ENCODE assay signal across 15 mouse cellular contexts in the genomic region with DNA sequence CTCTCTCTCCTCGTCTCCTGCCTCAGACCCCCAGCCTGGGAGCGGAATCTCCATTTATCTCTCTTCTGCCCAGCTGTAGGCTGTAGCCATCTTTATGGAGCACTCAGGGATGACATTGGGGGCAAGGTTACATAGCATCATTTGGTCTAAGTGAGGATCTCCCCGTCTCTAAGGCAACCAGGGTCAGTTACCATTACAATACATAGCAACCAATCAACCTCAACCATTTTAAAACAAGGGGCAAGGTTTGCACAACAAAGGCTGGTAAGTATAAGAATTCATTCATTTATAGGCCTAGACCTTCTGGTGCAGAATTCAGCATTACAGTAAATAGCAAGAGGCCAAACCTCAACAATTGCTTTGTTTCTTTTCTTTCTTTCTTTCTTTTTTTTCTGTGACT.
"Had no signal": no experiment of that assay in that cellular context is flagged by ENCODE, and none has a peak within 500 bp of the region (broad histone marks: within the 10 kb centered on the region; RNA-seq: fewer than 3 reads in every experiment).

No protein-coding gene starts in this region.

- H3K4me3 ChIP-seq: neural tube, embryonic 13.5 days; neural tube, embryonic 15.5 days; stomach, embryonic 15.5 days had no signal

- H3K4me2 ChIP-seq: neural tube, embryonic 13.5 days; neural tube, embryonic 15.5 days; stomach, embryonic 15.5 days had no signal

- H3K9me3 ChIP-seq: neural tube, embryonic 15.5 days; stomach, embryonic 15.5 days had no signal

- DNase-seq: retina, postnatal 1 day; right cerebral cortex, adult 18-20 months; right cerebral cortex, postnatal 14 days; right cerebral cortex, postnatal 25 days; right cerebral cortex, postnatal 4 days; spleen, adult 18-20 months; thymus, adult 18-20 months; thymus, adult 2 months; thymus, postnatal 14 days; thymus, postnatal 25 days; thymus, postnatal 36 days; thymus, postnatal 4 days had no signal

- H3K9ac ChIP-seq: neural tube, embryonic 13.5 days; neural tube, embryonic 15.5 days; stomach, embryonic 15.5 days had no signal

- H3K27ac ChIP-seq: neural tube, embryonic 13.5 days; neural tube, embryonic 15.5 days; stomach, embryonic 15.5 days had no signal

- H3K36me3 ChIP-seq: neural tube, embryonic 13.5 days; neural tube, embryonic 15.5 days; stomach, embryonic 15.5 days had no signal
